Mouse (Mus musculus) bone marrow, adult 2 months (tissue): Measurements from ENCODE around the gene Pa2g4.

Source experiments
- CTCF ChIP-seq: fragments of 200-500 bp; IDR thresholded peaks from 2 replicates; pipeline ENCODE4 v1.5.1; 2011; ENCODE audit warnings: low read length, control low read depth; ENCODE audit not compliant: control insufficient read depth, insufficient read depth
- POLR2A ChIP-seq: fragments of 200-500 bp; IDR thresholded peaks from 2 replicates; pipeline ENCODE4 v1.6.1; 2011; ENCODE audit warnings: low read depth, mild to moderate bottlenecking, control low read depth, low read length, borderline replicate concordance; ENCODE audit not compliant: control insufficient read depth

DNA sequence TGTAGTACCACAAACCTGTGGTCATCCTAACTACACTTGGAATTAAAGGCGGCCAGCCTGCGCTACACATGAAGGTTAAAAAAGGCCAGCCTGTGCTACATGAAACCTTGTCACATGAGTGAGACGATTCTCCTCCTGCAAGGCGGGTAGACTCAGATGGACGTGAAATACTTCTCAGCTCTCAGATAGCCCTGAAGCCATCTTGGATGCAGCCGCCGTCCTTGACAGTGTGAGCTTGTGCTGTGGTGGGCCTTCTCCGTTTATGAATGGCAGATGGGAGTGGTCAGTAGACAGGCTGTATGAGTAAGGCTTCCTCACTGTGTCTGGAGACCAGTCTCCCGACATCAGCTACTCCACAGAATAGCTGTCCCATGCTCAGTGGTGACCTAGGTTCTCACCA lies 56.6 kb downstream of the Pa2g4 start:
- TF ChIP-seq CTCF: no peak
- no peak for TF ChIP-seq POLR2A
